Mouse (Mus musculus): ENCODE data around the gene Nars2. TPM values are rescaled to one million over a fixed set of nuclear protein-coding genes. Genes with fewer than 3 reads are reported as not detected.

Gene Nars2
- polyA plus RNA-seq, 2 experiments: 4.9 to 16.1 TPM

- Histone ChIP-seq H3K4me1 (replicated peaks; ENCODE audit: control insufficient read depth in 2 of 2, insufficient read depth in 2 of 2, low read length in 1 of 2) (no peaks in the 10 kb centered on the region), H3K36me3 (replicated peaks; ENCODE audit: control insufficient read depth, insufficient read depth, low read depth) (no peaks in the 10 kb centered on the region), H3K9me3 (ENCODE audit: control insufficient read depth, low read length) (no peaks in the 10 kb centered on the region), H3K4me3 (ENCODE audit: insufficient read depth in 1 of 2, low read depth in 2 of 2, low read length in 2 of 2) (no peak overlapping the region), H3K9ac (replicated peaks) (no peak overlapping the region), H3K27me3 (ENCODE audit: control insufficient read depth, insufficient read depth, low read length) (no peaks in the 10 kb centered on the region; the same call in 1 of the 2 replicates), H3K4me2 (ENCODE audit: low read depth) (no peak overlapping the region), H3K27ac (no peak overlapping the region)
- TF ChIP-seq CTCF (IDR thresholded peaks at IDR 0.05; ENCODE audit: low read depth) (no peak), EP300 (IDR thresholded peaks at IDR 0.05; ENCODE audit: low read depth) (no peak)
- no peak for ATAC-seq (ENCODE audit: insufficient read depth)
- 65% methylated on average over 12 of the region's 12 CpGs for WGBS (ENCODE audit: insufficient replicate concordance)
- DNase-seq (ENCODE audit: low read depth in 3 of 3, low spot score in 3 of 3): no peak
Observed at GRCm38 (mm10) chr7:96910310-96910960, 40.9 kb upstream of the Nars2 start.

- Histone ChIP-seq H3K27ac (no peak overlapping the region), H3K4me3 (ENCODE audit: insufficient read depth in 1 of 2, low read depth in 2 of 2, low read length in 2 of 2) (no peak overlapping the region), H3K27me3 (ENCODE audit: control insufficient read depth, insufficient read depth, low read length) (no peaks in the 10 kb centered on the region; the same call in 1 of the 2 replicates), H3K9ac (replicated peaks) (no peak overlapping the region), H3K4me2 (ENCODE audit: low read depth) (no peak overlapping the region), H3K36me3 (replicated peaks; ENCODE audit: control insufficient read depth, insufficient read depth, low read depth) (no peaks in the 10 kb centered on the region), H3K4me1 (replicated peaks; ENCODE audit: control insufficient read depth in 2 of 2, insufficient read depth in 2 of 2, low read length in 1 of 2) (no peaks in the 10 kb centered on the region), H3K9me3 (ENCODE audit: control insufficient read depth, low read length) (no peaks in the 10 kb centered on the region)
- DNase-seq (ENCODE audit: low read depth in 3 of 3, low spot score in 3 of 3): peak; percentile 42 to 56 (median 53)
- 4% methylated on average over 6 of the region's 6 CpGs for WGBS (ENCODE audit: insufficient replicate concordance)
- TF ChIP-seq CTCF (IDR thresholded peaks at IDR 0.05; ENCODE audit: low read depth) (peak; percentile 97), EP300 (IDR thresholded peaks at IDR 0.05; ENCODE audit: low read depth) (no peak)
- peak; percentile 47; the same call in 1 of the 2 replicates for ATAC-seq (ENCODE audit: insufficient read depth)
Observed at GRCm38 (mm10) chr7:96914031-96914430, 37.3 kb upstream of the Nars2 start.

GRCm38 (mm10) chr7:96915452-96916105 lies 35.7 kb upstream of the Nars2 start:
- no peak overlapping the region for H3K9ac ChIP-seq (replicated peaks)
- 0% methylated on average over 2 of the region's 2 CpGs for WGBS (ENCODE audit: insufficient replicate concordance)

DNA sequence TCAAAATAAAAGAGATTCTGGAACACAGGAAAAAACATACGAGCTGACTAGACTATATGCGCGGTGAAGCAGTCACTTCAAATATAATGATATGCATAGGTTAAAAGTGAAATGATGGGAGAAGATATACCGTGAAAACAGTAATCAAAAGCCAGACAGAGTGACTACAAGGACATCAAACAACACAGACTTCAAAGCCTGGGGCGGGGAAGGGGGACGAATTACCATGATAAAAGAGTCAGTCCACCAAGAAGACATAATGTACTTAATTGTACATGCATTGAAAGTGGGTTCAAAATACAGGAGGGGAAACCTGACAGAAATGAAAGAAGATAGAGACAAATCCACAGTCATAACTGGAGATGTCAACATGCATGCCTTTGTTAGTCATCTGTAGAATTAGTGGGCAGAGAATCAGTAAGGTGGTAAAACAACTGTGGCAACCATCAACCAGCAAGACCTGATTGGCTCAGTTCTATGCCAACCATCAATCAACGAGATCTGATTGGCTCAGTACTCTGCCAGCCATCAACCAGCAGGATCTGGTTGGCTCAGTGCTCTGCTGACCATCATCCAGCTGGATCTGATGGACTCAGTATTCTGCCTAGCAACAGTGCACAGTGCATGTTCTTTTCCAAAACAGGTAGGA lies 30.7 kb upstream of the Nars2 start:
- no peak for TF ChIP-seq CTCF (IDR thresholded peaks at IDR 0.05; ENCODE audit: low read depth)
- no peak for TF ChIP-seq EP300 (IDR thresholded peaks at IDR 0.05; ENCODE audit: low read depth)

More at GRCm38 (mm10) chr7:96915452-96916105, 35.7 kb upstream of the Nars2 start:
- Histone ChIP-seq H3K4me2 (ENCODE audit: low read depth) (no peak overlapping the region), H3K36me3 (replicated peaks; ENCODE audit: control insufficient read depth, insufficient read depth, low read depth) (no peaks in the 10 kb centered on the region), H3K4me1 (replicated peaks; ENCODE audit: control insufficient read depth in 2 of 2, insufficient read depth in 2 of 2, low read length in 1 of 2) (no peaks in the 10 kb centered on the region), H3K27me3 (ENCODE audit: control insufficient read depth, insufficient read depth, low read length) (no peaks in the 10 kb centered on the region; the same call in 1 of the 2 replicates), H3K9me3 (ENCODE audit: control insufficient read depth, low read length) (no peaks in the 10 kb centered on the region), H3K27ac (no peak overlapping the region), H3K4me3 (ENCODE audit: insufficient read depth in 1 of 2, low read depth in 2 of 2, low read length in 2 of 2) (no peak overlapping the region)
- peak; percentile 92 for TF ChIP-seq CTCF (IDR thresholded peaks at IDR 0.05; ENCODE audit: low read depth)
- TF ChIP-seq EP300 (IDR thresholded peaks at IDR 0.05; ENCODE audit: low read depth): no peak
- DNase-seq (ENCODE audit: low read depth in 3 of 3, low spot score in 3 of 3) (peak; percentile 31 to 51 (median 36)), ATAC-seq (ENCODE audit: insufficient read depth) (0 out of 2 replicates have a peak, but pooled peaks have one; percentile 24)

GRCm38 (mm10) chr7:96922927-96923326 lies 28.4 kb upstream of the Nars2 start:
- H3K27me3 ChIP-seq (ENCODE audit: control insufficient read depth, insufficient read depth, low read length): no peaks in the 10 kb centered on the region; the same call in 1 of the 2 replicates
- H3K36me3 ChIP-seq (replicated peaks; ENCODE audit: control insufficient read depth, insufficient read depth, low read depth): no peaks in the 10 kb centered on the region
- H3K9me3 ChIP-seq (ENCODE audit: control insufficient read depth, low read length): no peaks in the 10 kb centered on the region
- no peak overlapping the region for H3K27ac ChIP-seq
- TF ChIP-seq EP300 (IDR thresholded peaks at IDR 0.05; ENCODE audit: low read depth) (no peak), CTCF (IDR thresholded peaks at IDR 0.05; ENCODE audit: low read depth) (no peak)
- no peak overlapping the region for H3K4me3 ChIP-seq (ENCODE audit: insufficient read depth in 1 of 2, low read depth in 2 of 2, low read length in 2 of 2)
- no peak for DNase-seq (ENCODE audit: low read depth in 3 of 3, low spot score in 3 of 3)
- H3K9ac ChIP-seq (replicated peaks): no peak overlapping the region
- 76% methylated on average over 2 of the region's 2 CpGs for WGBS (ENCODE audit: insufficient replicate concordance)
- no peaks in the 10 kb centered on the region for H3K4me1 ChIP-seq (replicated peaks; ENCODE audit: control insufficient read depth in 2 of 2, insufficient read depth in 2 of 2, low read length in 1 of 2)
- no peak for ATAC-seq (ENCODE audit: insufficient read depth)
- H3K4me2 ChIP-seq (ENCODE audit: low read depth): no peak overlapping the region

More for the DNA sequence above, 30.7 kb upstream of the Nars2 start:
- DNase-seq (ENCODE audit: low read depth in 3 of 3, low spot score in 3 of 3) (no peak), ATAC-seq (ENCODE audit: insufficient read depth) (no peak)
- no peaks in the 10 kb centered on the region for H3K4me1 ChIP-seq (replicated peaks; ENCODE audit: control insufficient read depth in 2 of 2, insufficient read depth in 2 of 2, low read length in 1 of 2)
- H3K27me3 ChIP-seq (ENCODE audit: control insufficient read depth, insufficient read depth, low read length): no peaks in the 10 kb centered on the region; the same call in 1 of the 2 replicates
- WGBS (ENCODE audit: insufficient replicate concordance): 67% methylated on average over 7 of the region's 7 CpGs
- no peaks in the 10 kb centered on the region for H3K36me3 ChIP-seq (replicated peaks; ENCODE audit: control insufficient read depth, insufficient read depth, low read depth)
- no peak overlapping the region for H3K27ac ChIP-seq
- no peaks in the 10 kb centered on the region for H3K9me3 ChIP-seq (ENCODE audit: control insufficient read depth, low read length)
- H3K9ac ChIP-seq (replicated peaks): no peak overlapping the region
- H3K4me2 ChIP-seq (ENCODE audit: low read depth): no peak overlapping the region
- no peak overlapping the region for H3K4me3 ChIP-seq (ENCODE audit: insufficient read depth in 1 of 2, low read depth in 2 of 2, low read length in 2 of 2)
